Mouse (Mus musculus) ES-CJ7 (cell line): Measurements from ENCODE around the gene Ccdc187.

Source experiments
- DNase-seq: peaks from one replicate; pipeline ENCODE4 v3.0.0; 2011; ENCODE audit warnings: low read depth, low spot score

Ccdc187 gene

GRCm38 (mm10) chr2:26214526-26214925, 79.8 kb downstream of the Ccdc187 start:
- no peak for DNase-seq

GRCm38 (mm10) chr2:26209566-26209965, 84.8 kb downstream of the Ccdc187 start:
- no peak for DNase-seq

- DNase-seq: peak; percentile 70
Observed at GRCm38 (mm10) chr2:26208126-26208789, 86.1 kb downstream of the Ccdc187 start, which contains the start of gene Lhx3. Gene Lhx3, minus strand, starts transcription at chr2:26208289.

GRCm38 (mm10) chr2:26207559-26207958, 86.8 kb downstream of the Ccdc187 start:
- no peak for DNase-seq

- no peak for DNase-seq
Observed at GRCm38 (mm10) chr2:26205761-26206160, 88.6 kb downstream of the Ccdc187 start.

- peak; percentile 47 for DNase-seq
Observed at GRCm38 (mm10) chr2:26205126-26205525, 89.2 kb downstream of the Ccdc187 start.

GRCm38 (mm10) chr2:26202849-26203475, 91.4 kb downstream of the Ccdc187 start:
- DNase-seq: peak; percentile 54

GRCm38 (mm10) chr2:26201926-26202848, 92.2 kb downstream of the Ccdc187 start:
- DNase-seq: no peak

GRCm38 (mm10) chr2:26198488-26198887, 95.9 kb downstream of the Ccdc187 start:
- peak; percentile 20 for DNase-seq

GRCm38 (mm10) chr2:26194552-26195339, 99.6 kb downstream of the Ccdc187 start:
- peak; percentile 32 for DNase-seq
